Mouse (Mus musculus): ENCODE results near the gene Rxfp2.

DNA sequence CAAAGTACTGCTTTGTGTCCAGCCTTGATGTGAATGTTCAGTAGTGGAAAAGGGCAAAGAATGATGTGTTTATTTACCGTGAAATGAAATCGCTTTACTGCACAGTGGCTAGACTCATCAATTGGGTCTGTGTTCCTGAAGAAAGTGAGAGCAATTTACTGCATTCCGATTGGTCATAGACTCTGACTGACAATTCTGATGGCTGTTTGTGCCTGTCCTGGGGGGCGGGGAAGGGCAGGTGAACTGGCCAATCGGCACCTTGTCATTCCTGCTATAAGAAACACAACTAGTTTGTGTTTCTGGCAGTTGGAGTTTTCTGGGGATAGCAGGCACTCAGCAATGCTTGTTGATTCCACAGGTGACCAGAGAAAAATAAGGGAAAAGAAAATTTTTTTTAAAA, 37.6 kb downstream of the Rxfp2 start:
- TF ChIP-seq CTCF (IDR thresholded peaks at IDR 0.05; ENCODE audit: insufficient read depth, low read length) (no peak), POLR2A (IDR thresholded peaks at IDR 0.05; ENCODE audit: borderline replicate concordance, extremely low read depth, low read depth, low read length) (no peak)
